Comparison of ENCODE assay signal across 7 mouse cellular contexts in genomic region chr14:8214299-8215207, GRCm38 (mm10). TPM values are rescaled to one million over a fixed set of nuclear protein-coding genes. Genes with fewer than 3 reads are reported as not detected.
DNase-seq lines count a peak whose midpoint lies in the region; ATAC-seq and TF ChIP-seq lines count a peak whose summit lies in the region.

No protein-coding gene starts in this region.

- TF ChIP-seq POLR2A in small intestine, adult 2 months (IDR thresholded peaks at IDR 0.05; ENCODE audit: low read depth, low read length), result no peak

- H3K27ac ChIP-seq in hindbrain, embryonic 14.5 days, result peak overlapping the region; percentile 93
- peak overlapping the region; percentile 31 for H3K27ac ChIP-seq in small intestine, adult 2 months (ENCODE audit: insufficient read depth, low read depth, low read length)

- peak overlapping the region; percentile 50 for H3K4me3 ChIP-seq in hindbrain, embryonic 14.5 days (replicated peaks; ENCODE audit: low read length)
- peak overlapping the region; percentile 93 for H3K4me3 ChIP-seq in megakaryocyte, embryonic 14.5 days (replicated peaks)
- H3K4me3 ChIP-seq in small intestine, adult 2 months (ENCODE audit: low read depth, low read length), result peak overlapping the region; percentile 71

- peaks cover 12% of the 10 kb centered on the region for H3K27me3 ChIP-seq in hindbrain, embryonic 14.5 days (ENCODE audit: control insufficient read depth, insufficient read depth, low read length)
- H3K27me3 ChIP-seq in megakaryocyte, embryonic 14.5 days (replicated peaks), result peaks cover 3% of the 10 kb centered on the region
- no peaks in the 10 kb centered on the region for H3K27me3 ChIP-seq in small intestine, adult 2 months (ENCODE audit: control insufficient read depth, insufficient read depth, low read length)

- H3K9me3 ChIP-seq in hindbrain, embryonic 14.5 days (ENCODE audit: control insufficient read depth, low read length), result no peaks in the 10 kb centered on the region
- no peaks in the 10 kb centered on the region for H3K9me3 ChIP-seq in megakaryocyte, embryonic 14.5 days

- 2% methylated on average over 52 of the region's 63 CpGs for WGBS in hindbrain, embryonic 14.5 days
- WGBS in small intestine, adult 2 months, result 2% methylated on average over 63 of the region's 63 CpGs

- DNase-seq in adipocyte (ENCODE audit: low spot score), result peak; percentile 30
- DNase-seq in cerebellum, adult 9-11 months, result peak; percentile 84
- peak; percentile 52 to 78 for DNase-seq in frontal cortex, postnatal 10 days (ENCODE audit: low spot score in 2 of 2)
- DNase-seq in hindbrain, embryonic 14.5 days (ENCODE audit: low spot score), result peak; percentile 76
- peak; percentile 58 to 75 for DNase-seq in left cerebral cortex, postnatal 14 days (ENCODE audit: low spot score in 2 of 2)

- peak overlapping the region; percentile 78 for H3K9ac ChIP-seq in hindbrain, embryonic 14.5 days

- H3K36me3 ChIP-seq in hindbrain, embryonic 14.5 days (replicated peaks; ENCODE audit: control insufficient read depth, insufficient read depth), result no peaks in the 10 kb centered on the region
- no peaks in the 10 kb centered on the region for H3K36me3 ChIP-seq in megakaryocyte, embryonic 14.5 days (replicated peaks; ENCODE audit: low read length)
- no peaks in the 10 kb centered on the region for H3K36me3 ChIP-seq in small intestine, adult 2 months (ENCODE audit: control insufficient read depth, insufficient read depth, low read length)

- no peak for TF ChIP-seq CTCF in small intestine, adult 2 months (IDR thresholded peaks at IDR 0.05; ENCODE audit: extremely low read depth, insufficient read length, insufficient replicate concordance, low read depth, low read length)

- peaks cover 25% of the 10 kb centered on the region for H3K4me1 ChIP-seq in hindbrain, embryonic 14.5 days (replicated peaks; ENCODE audit: control insufficient read depth, insufficient read depth, low read length)
- H3K4me1 ChIP-seq in megakaryocyte, embryonic 14.5 days, result peaks cover 19% of the 10 kb centered on the region
- H3K4me1 ChIP-seq in small intestine, adult 2 months (ENCODE audit: control insufficient read depth, insufficient read depth, insufficient read length, low read length), result peaks cover 10% of the 10 kb centered on the region; the same call in 1 of the 2 replicates

- H3K4me2 ChIP-seq in hindbrain, embryonic 14.5 days (replicated peaks), result peak overlapping the region; percentile 69

- ATAC-seq in hindbrain, embryonic 14.5 days (ENCODE audit: low FRiP score), result peak; percentile 85

- intact Hi-C loops in left cerebral cortex, postnatal 14 days (cut with DNase I), result loop anchor here (2.0 to 5.0 kb wide), 3 partner anchors 42 to 133 kb away; partner anchors contain the start of genes Pdhb and Pxk

RNA-seq across cellular contexts. Expression of gene Kctd6, which starts 0.6 kb away (rescaled TPM):
- polyA plus RNA-seq in hindbrain, embryonic 14.5 days (2014; fragmentation: Nextera tagmentation; extraction: Ambion mirVana), result 14.5 and 16.2 TPM in 2 replicates
- 10 to 100 TPM; 37.5 to 37.8 TPM for total RNA-seq in left cerebral cortex, postnatal 14 days (2021)
- polyA plus RNA-seq in megakaryocyte, embryonic 14.5 days (2012; ENCODE audit: insufficient read depth, low replicate concordance), result 0.16 TPM in 1 of 2 replicates, not detected in the other
- polyA plus RNA-seq in small intestine, adult 2 months (2012; rRNA removed), result 3.9 and 5.7 TPM in 2 replicates

RNA-seq across cellular contexts. Expression of gene Pdhb, which starts 41.7 kb away (rescaled TPM):
- 271 and 280 TPM in 2 replicates for polyA plus RNA-seq in hindbrain, embryonic 14.5 days (2014; fragmentation: Nextera tagmentation; extraction: Ambion mirVana)
- 100 to 1,000 TPM; 201 to 206 TPM for total RNA-seq in left cerebral cortex, postnatal 14 days (2021)
- polyA plus RNA-seq in megakaryocyte, embryonic 14.5 days (2012; ENCODE audit: insufficient read depth, low replicate concordance), result 47.0 TPM in 1 of 2 replicates, not detected in the other
- polyA plus RNA-seq in small intestine, adult 2 months (2012; rRNA removed), result 15.7 and 19.8 TPM in 2 replicates

RNA-seq across cellular contexts. Expression of gene Acox2, which starts 44.6 kb away (rescaled TPM):
- polyA plus RNA-seq in hindbrain, embryonic 14.5 days (2014; fragmentation: Nextera tagmentation; extraction: Ambion mirVana), result not detected in 2 replicates
- total RNA-seq in left cerebral cortex, postnatal 14 days (2021), result not detected
- not detected in 2 replicates for polyA plus RNA-seq in megakaryocyte, embryonic 14.5 days (2012; ENCODE audit: insufficient read depth, low replicate concordance)
- polyA plus RNA-seq in small intestine, adult 2 months (2012; rRNA removed), result 4.0 and 7.1 TPM in 2 replicates

Comparison
In these comparisons a context has a peak if more than half of its experiments do, and no peak if none do; other contexts are left out.
1. Peak in every context shown above with its lines: DNase-seq, ATAC-seq, H3K4me3 ChIP-seq and H3K27ac ChIP-seq.
2. DNase-seq: peak in every context shown above with its lines; median percentile 84 in cerebellum, adult 9-11 months; 76 in hindbrain, embryonic 14.5 days; 66 in left cerebral cortex, postnatal 14 days; 65 in frontal cortex, postnatal 10 days; 30 in adipocyte.